Mouse (Mus musculus) kidney, adult 18-20 months (tissue): ENCODE measurements at regions not wholly inside any gene's neighbourhood (a gene's known extent, or its start where the extent isn't known, plus 50 kb on each side); places are given as distances from the start of the nearest gene placed in this dataset.

Source experiments
- DNase-seq: peaks from one replicate; pipeline ENCODE4 v3.0.0; 2021

- peak; percentile 2 for DNase-seq
Observed at GRCm38 (mm10) chr7:17329601-17330000, 126.3 kb downstream of the Psg29 start.
